Mouse (Mus musculus): ENCODE data around the gene Nat8. TPM values are rescaled to one million over a fixed set of nuclear protein-coding genes. Genes with fewer than 3 reads are reported as not detected.
"Not testable (repeated sequence)": the region's sequence is repeated elsewhere in the genome, so short reads cannot be mapped to it uniquely, and the experiment has no call there.

Gene Nat8
- total RNA-seq, 1 experiment = not detected

DNA sequence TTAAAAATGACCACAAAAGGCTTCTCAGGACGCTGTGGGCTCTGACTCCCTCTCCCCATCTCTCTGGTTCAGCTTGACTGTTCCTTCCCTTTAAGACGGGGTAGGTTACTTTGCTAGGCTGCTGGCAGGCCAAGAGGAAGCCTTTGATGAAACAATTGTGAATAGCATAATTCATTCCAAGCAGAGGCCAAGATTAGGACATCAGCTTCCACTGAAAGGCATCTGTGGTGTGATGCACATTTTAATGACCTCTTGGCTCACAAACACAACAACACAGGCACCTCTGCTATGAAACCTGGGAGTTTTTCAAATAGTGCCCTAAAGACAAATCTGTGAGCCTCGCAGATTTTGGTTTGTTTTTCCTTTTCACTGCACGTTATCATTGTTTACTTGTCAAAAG lies 8.1 kb upstream of the Nat8 start:
- no peak for TF ChIP-seq ZNF384 (IDR thresholded peaks at IDR 0.05; ENCODE audit: low read depth, low read length)
- no peak for TF ChIP-seq HCFC1 (IDR thresholded peaks at IDR 0.05; ENCODE audit: borderline replicate concordance, insufficient read depth, low read length)
- no peak for TF ChIP-seq ZC3H11A (IDR thresholded peaks at IDR 0.05; ENCODE audit: borderline replicate concordance, low read depth, low read length)
- in situ Hi-C loops (cut with MboI; ENCODE audit: low sequenced_read_pairs in 2 of 2, unreplicated experiment in 2 of 2) = no loop called here

DNA sequence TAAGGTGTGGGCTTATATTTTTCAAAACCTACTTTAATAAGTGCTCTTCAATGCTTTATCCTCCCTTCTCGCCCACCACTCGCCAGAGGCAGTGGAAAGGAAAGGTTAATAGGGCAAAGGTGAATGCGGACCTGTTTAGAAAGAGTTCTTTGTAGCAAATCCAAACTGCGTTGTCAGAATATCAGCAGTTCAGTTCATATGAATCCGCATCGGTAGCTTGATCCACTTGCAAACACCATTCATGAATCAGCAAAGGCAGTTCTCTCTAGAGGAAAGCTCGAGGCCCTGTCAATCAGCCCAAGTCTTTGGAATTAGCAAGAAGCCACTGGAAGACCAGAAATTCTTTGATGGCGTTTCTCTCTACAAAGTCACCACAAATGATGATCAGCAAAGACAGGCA lies 6.8 kb upstream of the Nat8 start:
- no peak overlapping the region for H3K4me3 ChIP-seq (ENCODE audit: insufficient read depth in 1 of 2, low read depth in 1 of 2, low read length in 2 of 2, poor library complexity in 1 of 2, severe bottlenecking in 1 of 2)
- no peaks in the 10 kb centered on the region for H3K4me1 ChIP-seq (ENCODE audit: control insufficient read depth in 2 of 2, insufficient read depth in 2 of 2, low read length in 2 of 2, poor library complexity in 1 of 2)
- TF ChIP-seq ZC3H11A (IDR thresholded peaks at IDR 0.05; ENCODE audit: borderline replicate concordance, low read depth, low read length) (no peak), ZNF384 (IDR thresholded peaks at IDR 0.05; ENCODE audit: low read depth, low read length) (no peak), CHD2 (IDR thresholded peaks at IDR 0.05; ENCODE audit: low read depth, low read length) (no peak), HCFC1 (IDR thresholded peaks at IDR 0.05; ENCODE audit: borderline replicate concordance, insufficient read depth, low read length) (no peak), MAFK (IDR thresholded peaks at IDR 0.05; ENCODE audit: insufficient read depth, low read depth, low read length) (no peak)
- in situ Hi-C loops (cut with MboI; ENCODE audit: low sequenced_read_pairs in 2 of 2, unreplicated experiment in 2 of 2) = no loop called here
- no peak for DNase-seq (ENCODE audit: low read depth, low spot score)
- H3K9me3 ChIP-seq (ENCODE audit: control insufficient read depth, insufficient read depth, low read depth, low read length) = no peaks in the 10 kb centered on the region
- no peak overlapping the region for H3K27ac ChIP-seq (ENCODE audit: insufficient read depth, low read depth, low read length, poor library complexity, severe bottlenecking)
- H3K36me3 ChIP-seq (ENCODE audit: control insufficient read depth, insufficient read depth, low read length, poor library complexity, severe bottlenecking) = no peaks in the 10 kb centered on the region
- no peak overlapping the region for H3K9ac ChIP-seq (ENCODE audit: insufficient read depth, low read depth, low read length, poor library complexity, severe bottlenecking)

More for the DNA sequence above, 8.1 kb upstream of the Nat8 start:
- H3K9ac ChIP-seq (ENCODE audit: insufficient read depth, low read depth, low read length, poor library complexity, severe bottlenecking) = no peak overlapping the region
- no peak for DNase-seq (ENCODE audit: low read depth, low spot score)
- H3K27ac ChIP-seq (ENCODE audit: insufficient read depth, low read depth, low read length, poor library complexity, severe bottlenecking) = no peak overlapping the region
- H3K9me3 ChIP-seq (ENCODE audit: control insufficient read depth, insufficient read depth, low read depth, low read length) = no peaks in the 10 kb centered on the region
- no peak overlapping the region for H3K4me3 ChIP-seq (ENCODE audit: insufficient read depth in 1 of 2, low read depth in 1 of 2, low read length in 2 of 2, poor library complexity in 1 of 2, severe bottlenecking in 1 of 2)
- H3K4me1 ChIP-seq (ENCODE audit: control insufficient read depth in 2 of 2, insufficient read depth in 2 of 2, low read length in 2 of 2, poor library complexity in 1 of 2) = no peaks in the 10 kb centered on the region
- H3K36me3 ChIP-seq (ENCODE audit: control insufficient read depth, insufficient read depth, low read length, poor library complexity, severe bottlenecking) = no peaks in the 10 kb centered on the region

DNA sequence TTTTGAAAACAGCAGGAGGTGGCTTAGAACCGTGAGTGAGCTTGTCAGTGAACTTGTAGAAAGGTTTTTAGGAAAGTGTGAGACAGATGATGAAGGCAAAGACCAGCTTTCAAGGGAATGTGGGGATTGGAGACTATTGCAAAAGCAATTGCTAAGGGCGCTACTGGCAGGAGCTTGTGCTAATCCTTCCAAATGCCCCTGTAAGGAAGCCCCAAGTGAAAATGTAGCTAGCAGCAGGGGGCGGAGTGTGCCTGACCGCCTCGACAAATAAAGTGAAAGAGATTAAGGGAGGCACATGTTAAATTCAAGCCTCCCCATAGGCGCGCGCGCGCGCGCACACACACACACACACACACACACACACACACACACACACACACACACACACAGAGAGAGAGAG lies 5.4 kb upstream of the Nat8 start:
- H3K4me1 ChIP-seq (ENCODE audit: control insufficient read depth in 2 of 2, insufficient read depth in 2 of 2, low read length in 2 of 2, poor library complexity in 1 of 2); H3K4me3 ChIP-seq (ENCODE audit: insufficient read depth in 1 of 2, low read depth in 1 of 2, low read length in 2 of 2, poor library complexity in 1 of 2, severe bottlenecking in 1 of 2); in situ Hi-C loops (cut with MboI; ENCODE audit: low sequenced_read_pairs in 2 of 2, unreplicated experiment in 2 of 2); H3K9ac ChIP-seq (ENCODE audit: insufficient read depth, low read depth, low read length, poor library complexity, severe bottlenecking); DNase-seq (ENCODE audit: low read depth, low spot score); H3K36me3 ChIP-seq (ENCODE audit: control insufficient read depth, insufficient read depth, low read length, poor library complexity, severe bottlenecking); H3K27ac ChIP-seq (ENCODE audit: insufficient read depth, low read depth, low read length, poor library complexity, severe bottlenecking); H3K9me3 ChIP-seq (ENCODE audit: control insufficient read depth, insufficient read depth, low read depth, low read length): not testable (repeated sequence)

DNA sequence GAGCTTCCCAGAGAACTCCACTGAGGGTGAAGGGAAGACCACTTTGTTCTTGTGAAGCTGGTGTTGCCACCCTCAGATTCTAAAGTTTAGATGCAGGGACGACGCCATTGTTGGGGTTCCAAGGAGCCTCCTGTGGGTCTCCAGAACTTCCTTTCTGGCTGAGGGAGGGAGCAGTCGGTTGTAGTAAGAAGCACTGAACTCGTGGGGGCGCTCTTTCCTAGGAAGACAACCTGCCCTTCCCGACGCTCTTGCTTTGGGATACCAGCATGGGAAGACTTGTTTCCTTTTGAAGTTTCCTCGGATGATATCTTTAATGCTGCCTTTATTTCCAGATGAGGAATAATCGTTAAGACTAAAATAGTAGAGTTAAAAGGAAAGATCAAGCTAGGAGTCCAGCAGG lies 4.9 kb upstream of the Nat8 start:
- H3K27ac ChIP-seq (ENCODE audit: insufficient read depth, low read depth, low read length, poor library complexity, severe bottlenecking); in situ Hi-C loops (cut with MboI; ENCODE audit: low sequenced_read_pairs in 2 of 2, unreplicated experiment in 2 of 2); DNase-seq (ENCODE audit: low read depth, low spot score): not testable (repeated sequence)

DNA sequence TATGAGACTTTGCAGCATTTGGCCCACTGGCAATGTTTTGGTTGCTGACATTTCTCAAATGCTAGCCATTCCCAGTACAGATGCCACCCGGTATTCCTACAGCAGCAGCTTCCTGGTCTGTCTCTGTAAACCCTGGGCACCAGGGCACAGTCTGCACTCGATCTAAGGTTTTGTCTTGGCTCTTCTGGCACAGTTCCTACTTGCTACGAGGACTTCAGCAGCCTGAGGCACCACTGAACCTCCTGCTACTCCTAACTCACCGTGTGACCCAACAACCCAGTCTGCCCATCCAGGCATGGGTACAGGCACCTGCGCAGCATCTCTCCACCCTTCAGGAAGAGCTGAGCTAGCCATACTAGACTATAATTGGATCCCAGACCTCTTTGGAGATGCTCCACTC lies 4.2 kb upstream of the Nat8 start:
- H3K4me1 ChIP-seq (ENCODE audit: control insufficient read depth in 2 of 2, insufficient read depth in 2 of 2, low read length in 2 of 2, poor library complexity in 1 of 2); H3K9me3 ChIP-seq (ENCODE audit: control insufficient read depth, insufficient read depth, low read depth, low read length); in situ Hi-C loops (cut with MboI; ENCODE audit: low sequenced_read_pairs in 2 of 2, unreplicated experiment in 2 of 2); H3K4me3 ChIP-seq (ENCODE audit: insufficient read depth in 1 of 2, low read depth in 1 of 2, low read length in 2 of 2, poor library complexity in 1 of 2, severe bottlenecking in 1 of 2); H3K27ac ChIP-seq (ENCODE audit: insufficient read depth, low read depth, low read length, poor library complexity, severe bottlenecking); H3K9ac ChIP-seq (ENCODE audit: insufficient read depth, low read depth, low read length, poor library complexity, severe bottlenecking); DNase-seq (ENCODE audit: low read depth, low spot score); H3K36me3 ChIP-seq (ENCODE audit: control insufficient read depth, insufficient read depth, low read length, poor library complexity, severe bottlenecking): not testable (repeated sequence)

More for the DNA sequence above, 4.9 kb upstream of the Nat8 start:
- not testable (repeated sequence) for H3K4me3 ChIP-seq (ENCODE audit: insufficient read depth in 1 of 2, low read depth in 1 of 2, low read length in 2 of 2, poor library complexity in 1 of 2, severe bottlenecking in 1 of 2); H3K9ac ChIP-seq (ENCODE audit: insufficient read depth, low read depth, low read length, poor library complexity, severe bottlenecking); H3K9me3 ChIP-seq (ENCODE audit: control insufficient read depth, insufficient read depth, low read depth, low read length); H3K36me3 ChIP-seq (ENCODE audit: control insufficient read depth, insufficient read depth, low read length, poor library complexity, severe bottlenecking); H3K4me1 ChIP-seq (ENCODE audit: control insufficient read depth in 2 of 2, insufficient read depth in 2 of 2, low read length in 2 of 2, poor library complexity in 1 of 2)

DNA sequence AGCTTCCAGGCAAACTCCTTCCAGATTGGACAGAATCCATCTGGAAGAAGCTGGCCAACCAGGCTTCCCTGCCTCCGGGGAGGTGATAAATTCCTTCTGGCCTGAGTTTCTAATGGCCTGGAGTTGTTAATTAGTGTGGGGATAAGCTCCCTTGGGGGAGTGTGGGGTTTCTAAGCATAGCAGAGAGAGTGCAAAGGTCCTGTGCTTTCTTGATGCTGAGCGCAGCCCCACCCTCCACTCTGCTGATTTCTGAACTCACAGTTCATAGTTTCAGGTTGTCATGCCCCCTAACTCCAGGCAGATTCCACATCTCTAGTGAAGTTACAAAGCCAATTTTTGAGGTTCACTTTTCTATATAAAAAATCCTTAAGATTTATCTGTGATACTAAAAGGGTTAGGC lies 3.2 kb upstream of the Nat8 start:
- H3K27ac ChIP-seq (ENCODE audit: insufficient read depth, low read depth, low read length, poor library complexity, severe bottlenecking); H3K4me3 ChIP-seq (ENCODE audit: insufficient read depth in 1 of 2, low read depth in 1 of 2, low read length in 2 of 2, poor library complexity in 1 of 2, severe bottlenecking in 1 of 2); H3K36me3 ChIP-seq (ENCODE audit: control insufficient read depth, insufficient read depth, low read length, poor library complexity, severe bottlenecking); H3K9ac ChIP-seq (ENCODE audit: insufficient read depth, low read depth, low read length, poor library complexity, severe bottlenecking); H3K4me1 ChIP-seq (ENCODE audit: control insufficient read depth in 2 of 2, insufficient read depth in 2 of 2, low read length in 2 of 2, poor library complexity in 1 of 2); H3K9me3 ChIP-seq (ENCODE audit: control insufficient read depth, insufficient read depth, low read depth, low read length); DNase-seq (ENCODE audit: low read depth, low spot score); in situ Hi-C loops (cut with MboI; ENCODE audit: low sequenced_read_pairs in 2 of 2, unreplicated experiment in 2 of 2): not testable (repeated sequence)

DNA sequence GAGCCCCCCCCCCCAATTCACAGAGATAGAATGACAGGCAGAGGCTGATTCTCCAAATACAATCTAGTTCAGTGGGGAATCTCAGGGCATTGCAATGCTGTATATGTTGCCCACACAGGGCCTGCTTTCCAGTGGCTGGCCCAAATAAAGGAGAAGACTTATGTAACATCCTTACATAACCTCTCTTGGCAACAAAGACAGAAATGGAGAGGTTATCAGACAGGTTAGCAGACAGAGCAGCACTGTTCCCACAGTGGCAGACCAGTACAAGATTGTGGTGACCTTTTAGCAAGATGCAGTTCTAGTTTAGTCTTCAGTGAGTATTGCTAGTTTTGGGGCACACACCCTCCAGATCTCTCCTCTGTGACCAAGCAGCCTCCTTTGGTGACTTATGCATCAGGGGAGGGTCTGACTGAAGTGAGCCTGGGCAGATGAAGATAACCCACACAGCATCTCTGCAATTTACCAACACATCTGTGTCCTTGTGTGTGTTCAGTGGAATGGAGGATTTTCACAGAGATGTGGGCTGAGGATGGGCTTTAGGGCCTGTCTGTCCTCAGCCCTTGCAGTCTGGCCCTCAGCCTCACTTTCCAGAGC lies 2.7 kb upstream of the Nat8 start:
- H3K4me3 ChIP-seq (ENCODE audit: insufficient read depth in 1 of 2, low read depth in 1 of 2, low read length in 2 of 2, poor library complexity in 1 of 2, severe bottlenecking in 1 of 2); H3K27ac ChIP-seq (ENCODE audit: insufficient read depth, low read depth, low read length, poor library complexity, severe bottlenecking); H3K4me1 ChIP-seq (ENCODE audit: control insufficient read depth in 2 of 2, insufficient read depth in 2 of 2, low read length in 2 of 2, poor library complexity in 1 of 2); H3K9me3 ChIP-seq (ENCODE audit: control insufficient read depth, insufficient read depth, low read depth, low read length); H3K9ac ChIP-seq (ENCODE audit: insufficient read depth, low read depth, low read length, poor library complexity, severe bottlenecking); in situ Hi-C loops (cut with MboI; ENCODE audit: low sequenced_read_pairs in 2 of 2, unreplicated experiment in 2 of 2); H3K36me3 ChIP-seq (ENCODE audit: control insufficient read depth, insufficient read depth, low read length, poor library complexity, severe bottlenecking); DNase-seq (ENCODE audit: low read depth, low spot score): not testable (repeated sequence)

Data from ES-E14 (cell line).